Mouse (Mus musculus) adrenal gland, adult 2 months (tissue): ENCODE results near the gene Ndufs7. TPM values are rescaled to one million over a fixed set of nuclear protein-coding genes. Genes with fewer than 3 reads are reported as not detected.
"Not testable (repeated sequence)": the region's sequence is repeated elsewhere in the genome, so short reads cannot be mapped to it uniquely, and the experiment has no call there.

ENCODE experiments used
- DNase-seq: peaks from one replicate; pipeline ENCODE4 v3.0.0; 2021
- polyA plus RNA-seq: library from polyadenylated mRNA; depleted of rRNA; stranded (reverse); fragments of >200 nt; gene quantifications from 2 replicates; pipeline ENCODE4 v1.2.3, GENCODE M21; 2012
- total RNA-seq, 2 experiments: library from RNA; stranded (reverse); gene quantifications; 2 replicates each; pipeline ENCODE4 v1.2.3; 2021

The Ndufs7 gene
- total and polyA plus RNA-seq, 3 experiments: 295 to 1,122 (median 337) TPM

GRCm38 (mm10) chr10:80242088-80242487, 6.8 kb upstream of the Ndufs7 start:
- no peak for DNase-seq

- no peak for DNase-seq
Observed at GRCm38 (mm10) chr10:80242607-80243006, 6.3 kb upstream of the Ndufs7 start.

- DNase-seq: no peak
Observed at GRCm38 (mm10) chr10:80244791-80245399, 4.0 kb upstream of the Ndufs7 start.

- DNase-seq: peak; percentile 84
Observed at GRCm38 (mm10) chr10:80245600-80245999, 3.3 kb upstream of the Ndufs7 start.

GRCm38 (mm10) chr10:80247849-80248248, 1.1 kb upstream of the Ndufs7 start:
- DNase-seq: no peak

- not testable (repeated sequence) for DNase-seq
Observed at GRCm38 (mm10) chr10:80248437-80248836, 484 bp upstream of the Ndufs7 start.

GRCm38 (mm10) chr10:80250059-80250458, 1.1 kb downstream of the Ndufs7 start:
- DNase-seq: no peak

- no peak for DNase-seq
Observed at GRCm38 (mm10) chr10:80250573-80250972, 1.7 kb downstream of the Ndufs7 start.

- DNase-seq: no peak
Observed at GRCm38 (mm10) chr10:80252011-80252410, 3.1 kb downstream of the Ndufs7 start.

- DNase-seq: no peak
Observed at GRCm38 (mm10) chr10:80252493-80253274, 3.8 kb downstream of the Ndufs7 start.

GRCm38 (mm10) chr10:80253551-80253950, 4.6 kb downstream of the Ndufs7 start:
- DNase-seq: no peak

- DNase-seq: no peak
Observed at GRCm38 (mm10) chr10:80254331-80255297, 5.7 kb downstream of the Ndufs7 start.

- peak; percentile 88 for DNase-seq
Observed at GRCm38 (mm10) chr10:80255881-80256535, 7.1 kb downstream of the Ndufs7 start.

- DNase-seq: no peak
Observed at GRCm38 (mm10) chr10:80257936-80258335, 9.0 kb downstream of the Ndufs7 start.

- peak; percentile 84 for DNase-seq
Observed at GRCm38 (mm10) chr10:80258752-80259462, 10.0 kb downstream of the Ndufs7 start.

- peak; percentile 75 for DNase-seq
Observed at GRCm38 (mm10) chr10:80259463-80259805, 10.5 kb downstream of the Ndufs7 start.

GRCm38 (mm10) chr10:80259861-80260641, 11.1 kb downstream of the Ndufs7 start:
- peak; percentile 91 for DNase-seq

- peak; percentile 99 for DNase-seq
Observed at GRCm38 (mm10) chr10:80260642-80261584, 12.0 kb downstream of the Ndufs7 start, which contains the start of the genes Gamt and Dazap1. TSS of gene Gamt (minus strand) at chr10:80261012. TSS of gene Dazap1 (plus strand) at chr10:80261486.

GRCm38 (mm10) chr10:80261585-80261968, 12.7 kb downstream of the Ndufs7 start:
- DNase-seq: peak; percentile 99
